Mouse (Mus musculus) kidney, embryonic 15.5 days (tissue): ENCODE results near the gene Syngr2. TPM values are rescaled to one million over a fixed set of nuclear protein-coding genes. Genes with fewer than 3 reads are reported as not detected.
"Not testable (repeated sequence)": the region's sequence is repeated elsewhere in the genome, so short reads cannot be mapped to it uniquely, and the experiment has no call there.

Experiments
- ATAC-seq: fragments of 200-750 bp; cut with Nextera tagmentation; replicated peaks from 2 replicates; pipeline ENCODE4 v1.8.0; 2017; ENCODE audit warnings: moderate TSS enrichment; ENCODE audit not compliant: low FRiP score
- H3K27ac ChIP-seq: fragments of 300-500 bp; sonication (generic); 2 replicates; pipeline ENCODE4 v1.5.1; 2015; ENCODE audit warnings: mild to moderate bottlenecking, inconsistent platforms
- H3K27me3 ChIP-seq: fragments of 300-500 bp; sonication (generic); 2 replicates; pipeline ENCODE4 v1.6.1; 2015; ENCODE audit warnings: inconsistent platforms
- H3K36me3 ChIP-seq: fragments of 300-500 bp; sonication (generic); 2 replicates; pipeline ENCODE4 v1.6.1; 2015; ENCODE audit warnings: inconsistent platforms
- H3K4me1 ChIP-seq: fragments of 300-500 bp; sonication (generic); 2 replicates; pipeline ENCODE4 v1.6.1; 2015; ENCODE audit warnings: inconsistent platforms
- H3K4me2 ChIP-seq: fragments of 300-500 bp; sonication (generic); 2 replicates; pipeline ENCODE4 v1.6.1; 2015; ENCODE audit warnings: moderate library complexity, mild to moderate bottlenecking, inconsistent platforms
- H3K4me3 ChIP-seq: fragments of 300-500 bp; sonication (generic); replicated peaks from 2 replicates; pipeline ENCODE4 v1.5.1; 2015; ENCODE audit warnings: mild to moderate bottlenecking, inconsistent platforms
- H3K9ac ChIP-seq: fragments of 300-500 bp; sonication (generic); 2 replicates; pipeline ENCODE4 v1.6.1; 2015; ENCODE audit warnings: mild to moderate bottlenecking, inconsistent platforms
- H3K9me3 ChIP-seq: fragments of 300-500 bp; sonication (generic); replicated peaks from 2 replicates; pipeline ENCODE4 v1.6.1; 2016; ENCODE audit warnings: inconsistent platforms
- WGBS: fragments of 180-500 bp; shearing (Covaris S2); methylation state at CpG from one replicate; pipeline ENCODE4 v1.1.7; 2015; ENCODE audit warnings: mixed read lengths; 5-methylcytosine and 5-hydroxymethylcytosine counted together
- polyA plus RNA-seq: library from polyadenylated mRNA; unstranded; fragments of >200 nt; fragmentation: Nextera tagmentation; extraction: Ambion mirVana; gene quantifications from 2 replicates; pipeline ENCODE4 v1.2.1, GENCODE M21; 2015

Syngr2 gene
- polyA plus RNA-seq, 1 experiment from 2014 or later: 80.5 TPM

- H3K36me3 ChIP-seq: no peaks in the 10 kb centered on the region
- no peak overlapping the region for H3K4me3 ChIP-seq
- H3K27me3 ChIP-seq: no peaks in the 10 kb centered on the region
- no peak overlapping the region for H3K4me2 ChIP-seq
- H3K9me3 ChIP-seq: no peaks in the 10 kb centered on the region
- WGBS: 54% methylated on average over 9 of the region's 9 CpGs
- no peak for ATAC-seq
- H3K4me1 ChIP-seq: peaks cover 77% of the 10 kb centered on the region
- no peak overlapping the region for H3K9ac ChIP-seq
- peak overlapping the region; percentile 79 for H3K27ac ChIP-seq
Observed at GRCm38 (mm10) chr11:117828888-117829604, 19.6 kb downstream of the Syngr2 start.

GRCm38 (mm10) chr11:117829671-117830215 lies 20.3 kb downstream of the Syngr2 start:
- Histone ChIP-seq H3K9me3 (no peaks in the 10 kb centered on the region), H3K27ac (peak overlapping the region; percentile 79), H3K36me3 (no peaks in the 10 kb centered on the region), H3K4me3 (no peak overlapping the region), H3K9ac (no peak overlapping the region), H3K27me3 (no peaks in the 10 kb centered on the region), H3K4me1 (peaks cover 72% of the 10 kb centered on the region), H3K4me2 (no peak overlapping the region)
- 26% methylated on average over 2 of the region's 2 CpGs for WGBS
- ATAC-seq: no peak

- Histone ChIP-seq H3K9ac (no peak overlapping the region), H3K4me1 (peaks cover 65% of the 10 kb centered on the region)
Observed at GRCm38 (mm10) chr11:117830401-117830800, 20.9 kb downstream of the Syngr2 start.

GRCm38 (mm10) chr11:117832086-117832969 lies 22.9 kb downstream of the Syngr2 start:
- Histone ChIP-seq H3K4me3 (peak overlapping the region; percentile 27), H3K4me2 (peak overlapping the region; percentile 52), H3K27ac (no peak overlapping the region), H3K9me3 (no peaks in the 10 kb centered on the region), H3K36me3 (no peaks in the 10 kb centered on the region), H3K4me1 (peaks cover 52% of the 10 kb centered on the region), H3K9ac (no peak overlapping the region), H3K27me3 (no peaks in the 10 kb centered on the region)
- peak; percentile 35; the same call in 1 of the 2 replicates for ATAC-seq
- 19% methylated on average over 28 of the region's 28 CpGs for WGBS

More at GRCm38 (mm10) chr11:117830401-117830800, 20.9 kb downstream of the Syngr2 start:
- 68% methylated on average over 9 of the region's 9 CpGs for WGBS
- no peaks in the 10 kb centered on the region for H3K36me3 ChIP-seq
- no peaks in the 10 kb centered on the region for H3K27me3 ChIP-seq
- no peak overlapping the region for H3K4me2 ChIP-seq
- no peak for ATAC-seq
- H3K9me3 ChIP-seq: no peaks in the 10 kb centered on the region
- H3K27ac ChIP-seq: peak overlapping the region; percentile 79
- H3K4me3 ChIP-seq: no peak overlapping the region

- not testable (repeated sequence) for H3K36me3 ChIP-seq, H3K9me3 ChIP-seq, H3K4me3 ChIP-seq, H3K4me2 ChIP-seq, H3K9ac ChIP-seq, H3K27me3 ChIP-seq, ATAC-seq
- 86% methylated on average over 5 of the region's 6 CpGs for WGBS
- H3K4me1 ChIP-seq: peaks cover 41% of the 10 kb centered on the region
- H3K27ac ChIP-seq: 0 out of 2 replicates have a peak overlapping the region, but pooled peaks have one; percentile 48
Observed at GRCm38 (mm10) chr11:117833509-117833908, 24.0 kb downstream of the Syngr2 start.

- no peak overlapping the region for H3K9ac ChIP-seq
- H3K4me3 ChIP-seq: no peak overlapping the region
- 0 out of 2 replicates have a peak overlapping the region, but pooled peaks have one; percentile 24 for H3K27ac ChIP-seq
- no peaks in the 10 kb centered on the region for H3K27me3 ChIP-seq
- no peaks in the 10 kb centered on the region for H3K9me3 ChIP-seq
- H3K4me2 ChIP-seq: no peak overlapping the region
- no peaks in the 10 kb centered on the region for H3K36me3 ChIP-seq
- ATAC-seq: no peak
- 89% methylated on average over 8 of the region's 8 CpGs for WGBS
- peaks cover 38% of the 10 kb centered on the region for H3K4me1 ChIP-seq
Observed at GRCm38 (mm10) chr11:117834086-117834485, 24.6 kb downstream of the Syngr2 start.

- peak overlapping the region; percentile 19 for H3K4me3 ChIP-seq
- peak overlapping the region; percentile 54 for H3K4me2 ChIP-seq
- no peaks in the 10 kb centered on the region for H3K27me3 ChIP-seq
- ATAC-seq: 0 out of 2 replicates have a peak, but pooled peaks have one; percentile 27
- no peak overlapping the region for H3K27ac ChIP-seq
- no peaks in the 10 kb centered on the region for H3K9me3 ChIP-seq
- 26% methylated on average over 13 of the region's 13 CpGs for WGBS
- peaks cover 19% of the 10 kb centered on the region for H3K4me1 ChIP-seq
- H3K9ac ChIP-seq: 0 out of 2 replicates have a peak overlapping the region, but pooled peaks have one; percentile 21
- no peaks in the 10 kb centered on the region for H3K36me3 ChIP-seq
Observed at GRCm38 (mm10) chr11:117836306-117836705, 26.8 kb downstream of the Syngr2 start.

- H3K27ac ChIP-seq: 0 out of 2 replicates have a peak overlapping the region, but pooled peaks have one; percentile 9
- H3K4me2 ChIP-seq: no peak overlapping the region
- peak; percentile 63 for ATAC-seq
Observed at GRCm38 (mm10) chr11:117838572-117838971, 29.1 kb downstream of the Syngr2 start.

GRCm38 (mm10) chr11:117839021-117839420 lies 29.6 kb downstream of the Syngr2 start:
- 91% methylated on average over 1 of the region's 1 CpGs for WGBS
- no peak overlapping the region for H3K9ac ChIP-seq
- H3K9me3 ChIP-seq: no peaks in the 10 kb centered on the region
- peaks cover 9% of the 10 kb centered on the region for H3K4me1 ChIP-seq
- H3K27ac ChIP-seq: no peak overlapping the region
- ATAC-seq: no peak
- H3K27me3 ChIP-seq: no peaks in the 10 kb centered on the region
- no peak overlapping the region for H3K4me3 ChIP-seq
- no peak overlapping the region for H3K4me2 ChIP-seq
- H3K36me3 ChIP-seq: no peaks in the 10 kb centered on the region

More at GRCm38 (mm10) chr11:117838572-117838971, 29.1 kb downstream of the Syngr2 start:
- 55% methylated on average over 2 of the region's 2 CpGs for WGBS
- peaks cover 9% of the 10 kb centered on the region for H3K4me1 ChIP-seq
- no peak overlapping the region for H3K4me3 ChIP-seq
- no peaks in the 10 kb centered on the region for H3K36me3 ChIP-seq
- H3K27me3 ChIP-seq: no peaks in the 10 kb centered on the region
- no peaks in the 10 kb centered on the region for H3K9me3 ChIP-seq
- no peak overlapping the region for H3K9ac ChIP-seq

- no peak for ATAC-seq
- H3K36me3 ChIP-seq: no peaks in the 10 kb centered on the region
- H3K27ac ChIP-seq: no peak overlapping the region
- no peak overlapping the region for H3K9ac ChIP-seq
- WGBS: 35% methylated on average over 1 of the region's 1 CpGs
- peaks cover 17% of the 10 kb centered on the region for H3K4me1 ChIP-seq
- no peaks in the 10 kb centered on the region for H3K9me3 ChIP-seq
- H3K4me2 ChIP-seq: no peak overlapping the region
- H3K4me3 ChIP-seq: no peak overlapping the region
- no peaks in the 10 kb centered on the region for H3K27me3 ChIP-seq
Observed at GRCm38 (mm10) chr11:117840910-117841309, 31.4 kb downstream of the Syngr2 start.

GRCm38 (mm10) chr11:117843434-117843833 lies 34.0 kb downstream of the Syngr2 start:
- peaks cover 35% of the 10 kb centered on the region for H3K4me1 ChIP-seq

More at GRCm38 (mm10) chr11:117843434-117843833, 34.0 kb downstream of the Syngr2 start:
- Histone ChIP-seq H3K9me3 (no peaks in the 10 kb centered on the region), H3K9ac (no peak overlapping the region), H3K27ac (no peak overlapping the region), H3K4me2 (no peak overlapping the region), H3K36me3 (no peaks in the 10 kb centered on the region), H3K27me3 (no peaks in the 10 kb centered on the region), H3K4me3 (no peak overlapping the region)
- 85% methylated on average over 2 of the region's 2 CpGs for WGBS
- no peak for ATAC-seq
